Mouse (Mus musculus) embryonic facial prominence, embryonic 15.5 days (tissue): Measurements from ENCODE around the gene 1700001K19Rik. TPM values are rescaled to one million over a fixed set of nuclear protein-coding genes. Genes with fewer than 3 reads are reported as not detected.
A peak's percentile ranks its signal among the peaks of the same experiment; 100 is the strongest.
"Not testable (repeated sequence)": the region's sequence is repeated elsewhere in the genome, so short reads cannot be mapped to it uniquely, and the experiment has no call there.

Source experiments
- ATAC-seq: fragments of 200-750 bp; cut with Nextera tagmentation; 2 replicates; pipeline ENCODE4 v1.8.0; 2017; ENCODE audit warnings: low read depth, moderate TSS enrichment; ENCODE audit not compliant: insufficient number of reproducible peaks, low FRiP score, low TSS enrichment
- H3K27ac ChIP-seq: fragments of 300-500 bp; sonication (generic); replicated peaks from 2 replicates; pipeline ENCODE4 v1.5.1; 2015; ENCODE audit warnings: mild to moderate bottlenecking, inconsistent platforms
- H3K27me3 ChIP-seq: fragments of 300-500 bp; sonication (generic); 2 replicates; pipeline ENCODE4 v1.6.1; 2015; ENCODE audit warnings: inconsistent platforms
- H3K36me3 ChIP-seq: fragments of 300-500 bp; sonication (generic); 2 replicates; pipeline ENCODE4 v1.6.1; 2015; ENCODE audit warnings: mild to moderate bottlenecking, inconsistent platforms
- H3K4me1 ChIP-seq: fragments of 300-500 bp; sonication (generic); 2 replicates; pipeline ENCODE4 v1.6.1; 2015; ENCODE audit warnings: inconsistent platforms
- H3K4me2 ChIP-seq: fragments of 300-500 bp; sonication (generic); replicated peaks from 2 replicates; pipeline ENCODE4 v1.6.1; 2015; ENCODE audit warnings: mild to moderate bottlenecking, inconsistent platforms
- H3K4me3 ChIP-seq: fragments of 300-500 bp; sonication (generic); replicated peaks from 2 replicates; pipeline ENCODE4 v1.5.1; 2015; ENCODE audit warnings: mild to moderate bottlenecking, inconsistent platforms
- H3K9ac ChIP-seq: fragments of 300-500 bp; sonication (generic); 2 replicates; pipeline ENCODE4 v1.6.1; 2015; ENCODE audit warnings: inconsistent platforms
- H3K9me3 ChIP-seq: fragments of 300-500 bp; sonication (generic); replicated peaks from 2 replicates; pipeline ENCODE4 v1.6.1; 2016; ENCODE audit warnings: inconsistent platforms
- WGBS: fragments of 180-500 bp; shearing (Covaris S2); methylation state at CpG from one replicate; pipeline ENCODE4 v1.1.7; 2015; 5-methylcytosine and 5-hydroxymethylcytosine counted together
- polyA plus RNA-seq: library from polyadenylated mRNA; unstranded; fragments of >200 nt; fragmentation: Nextera tagmentation; extraction: Ambion mirVana; gene quantifications from 2 replicates; pipeline ENCODE4 v1.2.1, GENCODE M21; 2015

The 1700001K19Rik gene
- 0.24 and 0.35 TPM in 2 replicates for polyA plus RNA-seq

GRCm38 (mm10) chr12:110682561-110683299, at the start of gene 1700001K19Rik:
TSS of gene 1700001K19Rik (minus strand) at chr12:110682619.
- Histone ChIP-seq H3K9ac (no peak within 1 kb of the TSS), H3K9me3 (no peaks in the 10 kb centered on the region), H3K4me3 (no peak within 1 kb of the TSS), H3K36me3 (peaks cover 7% of the 10 kb centered on the region; the same call in 1 of the 2 replicates), H3K4me2 (no peak within 1 kb of the TSS), H3K27ac (0 out of 2 replicates have a peak within 1 kb of the TSS, but pooled peaks have one; percentile 28), H3K4me1 (0 out of 2 replicates have a peak, but pooled peaks cover 6% of the 10 kb centered on the region), H3K27me3 (no peaks in the 10 kb centered on the region)
- no peak for ATAC-seq
- WGBS = 77% methylated on average over 9 of the region's 9 CpGs

GRCm38 (mm10) chr12:110726428-110726827, 44.0 kb upstream of the 1700001K19Rik start:
- Histone ChIP-seq H3K4me1 (no peaks in the 10 kb centered on the region), H3K27me3 (no peaks in the 10 kb centered on the region), H3K9ac (no peak overlapping the region), H3K4me3 (no peak overlapping the region), H3K4me2 (no peak overlapping the region), H3K9me3 (no peaks in the 10 kb centered on the region), H3K36me3 (no peaks in the 10 kb centered on the region), H3K27ac (no peak overlapping the region)
- WGBS = 61% methylated on average over 1 of the region's 1 CpGs
- ATAC-seq = no peak

- Histone ChIP-seq H3K9ac (no peak overlapping the region), H3K27ac (no peak overlapping the region), H3K4me3 (no peak overlapping the region), H3K4me1 (no peaks in the 10 kb centered on the region), H3K36me3 (no peaks in the 10 kb centered on the region), H3K4me2 (no peak overlapping the region), H3K9me3 (no peaks in the 10 kb centered on the region), H3K27me3 (no peaks in the 10 kb centered on the region)
- ATAC-seq = no peak
- 76% methylated on average over 5 of the region's 5 CpGs for WGBS
These were observed 43.1 kb upstream of the 1700001K19Rik start for GRCm38 (mm10) chr12:110725489-110725888.

- no peaks in the 10 kb centered on the region for H3K9me3 ChIP-seq
- H3K27ac ChIP-seq = no peak overlapping the region
- H3K4me1 ChIP-seq = no peaks in the 10 kb centered on the region
- no peak overlapping the region for H3K4me2 ChIP-seq
- no peak for ATAC-seq
- H3K36me3 ChIP-seq = no peaks in the 10 kb centered on the region
- no peak overlapping the region for H3K4me3 ChIP-seq
- 82% methylated on average over 5 of the region's 5 CpGs for WGBS
- no peak overlapping the region for H3K9ac ChIP-seq
- no peaks in the 10 kb centered on the region for H3K27me3 ChIP-seq
These were observed 42.6 kb upstream of the 1700001K19Rik start for GRCm38 (mm10) chr12:110725051-110725450.

GRCm38 (mm10) chr12:110716004-110716403, 33.6 kb upstream of the 1700001K19Rik start:
- H3K9ac ChIP-seq = no peak overlapping the region
- no peak overlapping the region for H3K27ac ChIP-seq
- H3K36me3 ChIP-seq = no peaks in the 10 kb centered on the region
- no peaks in the 10 kb centered on the region for H3K4me1 ChIP-seq
- H3K9me3 ChIP-seq = no peaks in the 10 kb centered on the region
- H3K27me3 ChIP-seq = no peaks in the 10 kb centered on the region
- 10% methylated on average over 5 of the region's 5 CpGs for WGBS
- H3K4me3 ChIP-seq = no peak overlapping the region
- no peak for ATAC-seq
- H3K4me2 ChIP-seq = no peak overlapping the region

GRCm38 (mm10) chr12:110714215-110714614, 31.8 kb upstream of the 1700001K19Rik start:
- no peak for ATAC-seq
- 89% methylated on average over 6 of the region's 6 CpGs for WGBS

GRCm38 (mm10) chr12:110713784-110714183, 31.4 kb upstream of the 1700001K19Rik start:
- ATAC-seq = no peak
- Histone ChIP-seq H3K36me3 (no peaks in the 10 kb centered on the region), H3K4me1 (no peaks in the 10 kb centered on the region), H3K27me3 (no peaks in the 10 kb centered on the region), H3K9me3 (no peaks in the 10 kb centered on the region), H3K4me3 (no peak overlapping the region), H3K27ac (no peak overlapping the region), H3K9ac (no peak overlapping the region), H3K4me2 (no peak overlapping the region)
- WGBS = 94% methylated on average over 6 of the region's 6 CpGs

More at GRCm38 (mm10) chr12:110714215-110714614, 31.8 kb upstream of the 1700001K19Rik start:
- Histone ChIP-seq H3K4me3 (no peak overlapping the region), H3K36me3 (no peaks in the 10 kb centered on the region), H3K9ac (no peak overlapping the region), H3K4me1 (no peaks in the 10 kb centered on the region), H3K4me2 (no peak overlapping the region), H3K27me3 (no peaks in the 10 kb centered on the region), H3K27ac (no peak overlapping the region), H3K9me3 (no peaks in the 10 kb centered on the region)

- Histone ChIP-seq H3K27ac (no peak overlapping the region), H3K27me3 (no peaks in the 10 kb centered on the region), H3K4me3 (no peak overlapping the region), H3K36me3 (no peaks in the 10 kb centered on the region), H3K4me1 (peaks cover 9% of the 10 kb centered on the region), H3K4me2 (no peak overlapping the region), H3K9ac (no peak overlapping the region), H3K9me3 (no peaks in the 10 kb centered on the region)
- no peak for ATAC-seq
- WGBS = 56% methylated on average over 5 of the region's 5 CpGs
These were observed 28.9 kb upstream of the 1700001K19Rik start for GRCm38 (mm10) chr12:110711270-110711669.

DNA sequence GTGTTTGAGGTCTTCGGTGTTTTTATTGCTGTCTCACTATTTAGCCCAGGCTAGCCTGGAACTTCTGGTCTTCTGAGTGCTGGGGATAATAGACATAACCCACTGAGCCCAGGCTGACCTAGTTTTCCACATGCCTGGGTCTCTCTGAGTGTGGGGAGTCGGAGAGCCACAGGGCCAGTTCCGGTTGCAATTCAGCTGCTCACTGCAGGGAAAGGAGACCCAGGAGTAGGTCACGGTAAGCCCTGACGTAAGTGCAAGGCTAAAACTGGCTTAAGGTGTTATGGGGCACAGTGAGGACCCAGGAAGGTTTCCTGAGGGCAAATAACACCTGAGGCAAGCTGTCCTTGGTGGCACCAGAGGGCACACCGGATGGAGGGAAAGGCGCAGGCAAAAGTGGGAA, 25.0 kb upstream of the 1700001K19Rik start:
- Histone ChIP-seq H3K4me2 (no peak overlapping the region), H3K27me3 (no peaks in the 10 kb centered on the region)
- 78% methylated on average over 7 of the region's 7 CpGs for WGBS

GRCm38 (mm10) chr12:110706337-110707231, 24.2 kb upstream of the 1700001K19Rik start:
- H3K4me2 ChIP-seq = peak overlapping the region; percentile 64
- H3K36me3 ChIP-seq = no peaks in the 10 kb centered on the region
- 0 out of 2 replicates have a peak, but pooled peaks have one; percentile 51 for ATAC-seq
- no peaks in the 10 kb centered on the region for H3K9me3 ChIP-seq
- WGBS = under 1% methylated on average over 27 of the region's 27 CpGs
- peaks cover 25% of the 10 kb centered on the region for H3K4me1 ChIP-seq
- H3K4me3 ChIP-seq = peak overlapping the region; percentile 41
- H3K27me3 ChIP-seq = no peaks in the 10 kb centered on the region
- H3K27ac ChIP-seq = peak overlapping the region; percentile 39; the same call in 1 of the 2 replicates
- no peak overlapping the region for H3K9ac ChIP-seq

More for the DNA sequence above, 25.0 kb upstream of the 1700001K19Rik start:
- Histone ChIP-seq H3K4me3 (no peak overlapping the region), H3K36me3 (no peaks in the 10 kb centered on the region), H3K27ac (no peak overlapping the region), H3K9ac (no peak overlapping the region), H3K9me3 (no peaks in the 10 kb centered on the region), H3K4me1 (peaks cover 25% of the 10 kb centered on the region)
- no peak for ATAC-seq

- not testable (repeated sequence) for H3K4me3 ChIP-seq, H3K4me2 ChIP-seq, H3K9ac ChIP-seq, H3K9me3 ChIP-seq, H3K27me3 ChIP-seq, ATAC-seq, H3K27ac ChIP-seq, H3K36me3 ChIP-seq
- 77% methylated on average over 4 of the region's 4 CpGs for WGBS
- peaks cover 25% of the 10 kb centered on the region for H3K4me1 ChIP-seq
These were observed 23.0 kb upstream of the 1700001K19Rik start for GRCm38 (mm10) chr12:110705419-110705818.
